Mouse (Mus musculus) midbrain, embryonic 12.5 days (tissue): ENCODE measurements around the gene Slc29a1. TPM values are rescaled to one million over a fixed set of nuclear protein-coding genes. Genes with fewer than 3 reads are reported as not detected.

ENCODE experiments used
- ATAC-seq: fragments of 200-750 bp; cut with Nextera tagmentation; 2 replicates; pipeline ENCODE4 v1.8.0; 2017; ENCODE audit warnings: low read depth, moderate TSS enrichment, moderate library complexity; ENCODE audit not compliant: low FRiP score
- H3K27ac ChIP-seq: fragments of 300-500 bp; sonication (generic); replicated peaks from 2 replicates; pipeline ENCODE4 v1.5.1; 2016; ENCODE audit warnings: mild to moderate bottlenecking
- H3K27me3 ChIP-seq: fragments of 300-500 bp; sonication (generic); 2 replicates; pipeline ENCODE4 v1.6.1; 2016; ENCODE audit warnings: mild to moderate bottlenecking
- H3K36me3 ChIP-seq: fragments of 300-500 bp; sonication (generic); 2 replicates; pipeline ENCODE4 v1.6.1; 2016
- H3K4me1 ChIP-seq: fragments of 300-500 bp; sonication (generic); 2 replicates; pipeline ENCODE4 v1.6.1; 2016
- H3K4me2 ChIP-seq: fragments of 300-500 bp; sonication (generic); replicated peaks from 2 replicates; pipeline ENCODE4 v1.6.1; 2016; ENCODE audit warnings: mild to moderate bottlenecking, moderate library complexity
- H3K4me3 ChIP-seq: fragments of 300-500 bp; sonication (generic); 2 replicates; pipeline ENCODE4 v1.5.1; 2016; ENCODE audit warnings: mild to moderate bottlenecking
- H3K9ac ChIP-seq: fragments of 300-500 bp; sonication (generic); replicated peaks from 2 replicates; pipeline ENCODE4 v1.6.1; 2016; ENCODE audit warnings: mild to moderate bottlenecking, moderate library complexity
- H3K9me3 ChIP-seq: fragments of 300-500 bp; sonication (generic); 2 replicates; pipeline ENCODE4 v1.6.1; 2016; ENCODE audit warnings: mild to moderate bottlenecking
- WGBS: fragments of 180-500 bp; shearing (Covaris S2); methylation state at CpG from one replicate; pipeline ENCODE4 v1.1.7; 2016; 5-methylcytosine and 5-hydroxymethylcytosine counted together
- polyA plus RNA-seq: library from polyadenylated mRNA; unstranded; fragments of >200 nt; fragmentation: Nextera tagmentation; extraction: Ambion mirVana; gene quantifications from 2 replicates; pipeline ENCODE4 v1.2.1, GENCODE M21; 2016

Gene Slc29a1
- polyA plus RNA-seq, 1 experiment from 2014 or later, result 40.1 TPM

GRCm38 (mm10) chr17:45594881-45595735, 4.3 kb downstream of the Slc29a1 start:
- Histone ChIP-seq H3K4me2 (peak overlapping the region; percentile 97), H3K4me3 (peak overlapping the region; percentile 51), H3K4me1 (peaks cover 59% of the 10 kb centered on the region), H3K27ac (no peak overlapping the region), H3K9ac (peak overlapping the region; percentile 43), H3K36me3 (no peaks in the 10 kb centered on the region), H3K27me3 (peaks cover 68% of the 10 kb centered on the region), H3K9me3 (no peaks in the 10 kb centered on the region)
- ATAC-seq, result peak; percentile 63
- under 1% methylated on average over 57 of the region's 58 CpGs for WGBS

GRCm38 (mm10) chr17:45594195-45594594, 5.2 kb downstream of the Slc29a1 start:
- no peak for ATAC-seq
- 41% methylated on average over 8 of the region's 8 CpGs for WGBS
- H3K27me3 ChIP-seq, result peaks cover 59% of the 10 kb centered on the region
- H3K4me2 ChIP-seq, result peak overlapping the region; percentile 97
- H3K36me3 ChIP-seq, result no peaks in the 10 kb centered on the region
- no peak overlapping the region for H3K27ac ChIP-seq
- no peak overlapping the region for H3K9ac ChIP-seq
- peaks cover 51% of the 10 kb centered on the region for H3K4me1 ChIP-seq
- H3K9me3 ChIP-seq, result no peaks in the 10 kb centered on the region
- 0 out of 2 replicates have a peak overlapping the region, but pooled peaks have one; percentile 51 for H3K4me3 ChIP-seq

- Histone ChIP-seq H3K9me3 (no peaks in the 10 kb centered on the region), H3K27me3 (peaks cover 58% of the 10 kb centered on the region), H3K27ac (no peak overlapping the region), H3K36me3 (no peaks in the 10 kb centered on the region), H3K4me2 (peak overlapping the region; percentile 97; the same call in 1 of the 2 replicates), H3K4me3 (no peak overlapping the region), H3K9ac (no peak overlapping the region), H3K4me1 (peaks cover 49% of the 10 kb centered on the region)
- 17% methylated on average over 8 of the region's 8 CpGs for WGBS
- no peak for ATAC-seq
Measured at GRCm38 (mm10) chr17:45593479-45593878, 5.9 kb downstream of the Slc29a1 start.

- H3K9me3 ChIP-seq, result no peaks in the 10 kb centered on the region
- no peak overlapping the region for H3K4me3 ChIP-seq
- H3K27ac ChIP-seq, result no peak overlapping the region
- ATAC-seq, result no peak
- H3K4me2 ChIP-seq, result peak overlapping the region; percentile 97; the same call in 1 of the 2 replicates
- H3K9ac ChIP-seq, result 0 out of 2 replicates have a peak overlapping the region, but pooled peaks have one; percentile 29
- no peaks in the 10 kb centered on the region for H3K36me3 ChIP-seq
- 57% methylated on average over 8 of the region's 8 CpGs for WGBS
- peaks cover 49% of the 10 kb centered on the region for H3K4me1 ChIP-seq
- peaks cover 58% of the 10 kb centered on the region for H3K27me3 ChIP-seq
Measured at GRCm38 (mm10) chr17:45592606-45593431, 6.6 kb downstream of the Slc29a1 start.

GRCm38 (mm10) chr17:45591701-45592605, 7.5 kb downstream of the Slc29a1 start:
- Histone ChIP-seq H3K36me3 (0 out of 2 replicates have a peak, but pooled peaks cover 4% of the 10 kb centered on the region), H3K9me3 (no peaks in the 10 kb centered on the region), H3K4me3 (no peak overlapping the region), H3K27me3 (peaks cover 55% of the 10 kb centered on the region), H3K27ac (no peak overlapping the region), H3K4me2 (no peak overlapping the region; the same call in 1 of the 2 replicates), H3K9ac (0 out of 2 replicates have a peak overlapping the region, but pooled peaks have one; percentile 4), H3K4me1 (peaks cover 46% of the 10 kb centered on the region)
- 57% methylated on average over 16 of the region's 16 CpGs for WGBS
- ATAC-seq, result no peak

- WGBS, result 87% methylated on average over 6 of the region's 6 CpGs
- Histone ChIP-seq H3K36me3 (0 out of 2 replicates have a peak, but pooled peaks cover 5% of the 10 kb centered on the region), H3K9me3 (no peaks in the 10 kb centered on the region), H3K4me3 (no peak overlapping the region), H3K4me1 (peaks cover 33% of the 10 kb centered on the region), H3K27me3 (peaks cover 39% of the 10 kb centered on the region), H3K4me2 (no peak overlapping the region), H3K9ac (no peak overlapping the region), H3K27ac (no peak overlapping the region)
- no peak for ATAC-seq
Measured at GRCm38 (mm10) chr17:45590410-45590809, 9.0 kb downstream of the Slc29a1 start.

- Histone ChIP-seq H3K36me3 (0 out of 2 replicates have a peak, but pooled peaks cover 5% of the 10 kb centered on the region), H3K27ac (no peak overlapping the region), H3K4me3 (no peak overlapping the region), H3K9me3 (no peaks in the 10 kb centered on the region), H3K9ac (no peak overlapping the region), H3K4me1 (peaks cover 32% of the 10 kb centered on the region), H3K27me3 (peaks cover 34% of the 10 kb centered on the region), H3K4me2 (no peak overlapping the region)
- no peak for ATAC-seq
- WGBS, result 95% methylated on average over 8 of the region's 8 CpGs
Measured at GRCm38 (mm10) chr17:45589844-45590243, 9.6 kb downstream of the Slc29a1 start.

GRCm38 (mm10) chr17:45589236-45589635, 10.2 kb downstream of the Slc29a1 start:
- Histone ChIP-seq H3K36me3 (0 out of 2 replicates have a peak, but pooled peaks cover 5% of the 10 kb centered on the region), H3K27ac (no peak overlapping the region), H3K9me3 (no peaks in the 10 kb centered on the region), H3K4me1 (peaks cover 32% of the 10 kb centered on the region), H3K4me3 (no peak overlapping the region), H3K4me2 (no peak overlapping the region), H3K9ac (no peak overlapping the region), H3K27me3 (peaks cover 28% of the 10 kb centered on the region)
- over 99% methylated on average over 7 of the region's 7 CpGs for WGBS
- ATAC-seq, result no peak

GRCm38 (mm10) chr17:45588370-45588769, 11.0 kb downstream of the Slc29a1 start:
- peaks cover 19% of the 10 kb centered on the region for H3K27me3 ChIP-seq
- no peak overlapping the region for H3K27ac ChIP-seq
- H3K4me3 ChIP-seq, result no peak overlapping the region
- H3K36me3 ChIP-seq, result 0 out of 2 replicates have a peak, but pooled peaks cover 5% of the 10 kb centered on the region
- WGBS, result 84% methylated on average over 6 of the region's 7 CpGs
- no peak overlapping the region for H3K9ac ChIP-seq
- ATAC-seq, result no peak
- no peak overlapping the region for H3K4me2 ChIP-seq
- peaks cover 28% of the 10 kb centered on the region for H3K4me1 ChIP-seq
- no peaks in the 10 kb centered on the region for H3K9me3 ChIP-seq

- Histone ChIP-seq H3K4me1 (peaks cover 16% of the 10 kb centered on the region), H3K36me3 (0 out of 2 replicates have a peak, but pooled peaks cover 5% of the 10 kb centered on the region), H3K4me3 (no peak overlapping the region), H3K9ac (no peak overlapping the region), H3K4me2 (no peak overlapping the region), H3K27me3 (no peaks in the 10 kb centered on the region), H3K27ac (no peak overlapping the region), H3K9me3 (no peaks in the 10 kb centered on the region)
- no peak for ATAC-seq
- 94% methylated on average over 3 of the region's 3 CpGs for WGBS
Measured at GRCm38 (mm10) chr17:45586449-45586837, 13.0 kb downstream of the Slc29a1 start.
